Mouse (Mus musculus) left cerebral cortex, adult 18-20 months (tissue): ENCODE data around the gene BC048671. TPM values are rescaled to one million over a fixed set of nuclear protein-coding genes. Genes with fewer than 3 reads are reported as not detected.
A peak's percentile ranks its signal among the peaks of the same experiment; 100 is the strongest.

Experiments
- DNase-seq, 2 experiments: peaks; one replicate each; pipeline ENCODE4 v3.0.0; 2021 to 2022; ENCODE audit warnings: low spot score in 2 of 2, mixed read lengths in 1 of 2
- long read RNA-seq, 2 experiments: library from polyadenylated mRNA; stranded (forward); transcript quantifications; one replicate each; pipeline ENCODE4 v2.0.0; 2021
- total RNA-seq, 2 experiments: library from RNA; stranded (reverse); gene quantifications; 2 replicates each; pipeline ENCODE4 v1.2.3; 2021

BC048671 gene
- total RNA-seq = not detected
- long read RNA-seq, experiment 1 = 0 reads
- long read RNA-seq, experiment 2 = 0 reads

- no peak for DNase-seq
Measured at GRCm38 (mm10) chr6:90300919-90301318, at the start of gene BC048671. Gene BC048671 (plus strand): TSS chr6:90301219.

DNA sequence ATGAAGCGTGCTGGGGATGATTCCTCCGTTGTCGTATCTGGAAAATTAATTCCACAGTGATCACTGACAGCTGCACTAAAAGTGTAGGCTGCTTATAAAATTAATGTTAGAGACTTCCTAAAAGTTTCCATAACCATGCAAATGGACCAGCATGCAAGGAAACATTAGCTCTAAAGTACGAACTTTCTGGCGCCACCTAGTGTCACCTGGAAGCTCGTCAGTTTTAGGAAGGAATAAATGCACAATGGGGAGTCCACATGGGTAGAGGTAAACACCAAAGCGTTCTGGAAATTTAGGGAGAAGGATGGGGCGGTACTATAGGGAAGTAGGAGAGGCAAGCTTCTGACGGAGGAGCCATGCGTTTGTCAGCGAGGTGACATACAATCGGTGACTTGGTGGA, 12.8 kb upstream of the BC048671 start:
- DNase-seq = peak; percentile 21 to 28

- DNase-seq = no peak
Measured at GRCm38 (mm10) chr6:90306315-90306975, 5.4 kb downstream of the BC048671 start.

DNA sequence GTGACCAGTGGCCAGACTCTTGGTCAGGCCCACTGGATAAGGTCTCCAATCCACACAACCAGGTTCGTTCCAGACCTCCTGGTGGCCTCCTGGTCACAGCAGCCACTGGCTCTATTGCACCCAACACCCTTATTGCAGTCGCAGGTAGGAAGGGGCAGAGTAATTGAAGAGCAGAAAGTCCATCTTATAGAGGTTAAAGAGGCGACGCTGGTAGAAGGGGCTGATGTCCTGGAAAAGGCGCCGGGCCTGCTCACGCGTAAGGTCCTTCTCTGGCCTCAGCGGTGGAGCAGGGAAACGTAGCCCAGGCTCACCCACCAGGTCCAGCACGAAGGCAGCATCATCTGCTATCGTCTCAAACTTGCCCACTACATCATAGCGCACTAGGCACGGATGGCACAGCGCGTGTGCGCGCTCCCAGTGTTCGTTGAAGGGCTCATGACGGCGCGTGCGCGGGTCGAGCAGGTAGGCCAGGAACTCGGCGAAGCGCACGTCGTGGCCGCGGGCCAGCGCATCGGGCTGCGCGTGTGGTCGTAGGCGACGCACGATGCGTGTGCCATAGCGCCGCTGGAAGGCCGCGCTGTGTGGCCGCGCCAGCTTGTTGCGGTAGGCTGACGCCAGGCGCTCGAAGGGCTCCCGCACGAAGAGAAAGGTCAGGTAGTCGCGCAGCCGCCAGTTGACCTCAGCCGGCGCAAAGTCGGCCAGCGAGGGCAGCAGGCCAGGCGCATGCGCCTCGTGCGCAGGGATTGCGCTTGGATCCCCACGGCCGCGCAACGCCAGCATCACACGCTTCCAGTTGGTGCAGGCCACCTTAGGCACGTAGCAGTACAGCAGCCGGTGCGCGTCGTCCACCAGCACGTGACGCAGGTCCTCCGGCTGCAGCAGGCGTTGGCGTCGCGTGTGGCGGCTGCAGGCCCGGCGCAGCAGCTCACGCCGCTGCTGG, 8.1 kb downstream of the BC048671 start:
- no peak for DNase-seq

DNA sequence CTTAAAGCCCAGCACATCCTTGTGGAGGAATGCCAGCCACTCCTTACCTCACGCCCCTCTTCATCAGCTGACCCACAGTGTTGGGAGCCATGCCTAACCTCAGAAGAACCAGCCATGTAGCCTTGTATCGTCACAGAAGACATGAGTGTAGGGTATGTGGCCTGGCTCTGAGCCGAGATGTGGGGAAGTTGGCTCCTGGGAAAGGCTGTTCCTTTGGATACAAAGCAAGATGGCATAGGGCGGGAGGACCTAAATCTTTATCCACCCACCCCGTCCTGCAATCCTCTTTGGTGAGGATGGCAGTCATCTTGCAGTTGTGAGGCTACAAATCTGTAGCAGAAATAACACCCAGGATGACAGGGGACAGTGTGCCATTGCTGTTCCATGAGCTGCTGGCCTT, 14.9 kb downstream of the BC048671 start:
- DNase-seq = peak; percentile 36 to 55

- DNase-seq = no peak
Measured at GRCm38 (mm10) chr6:90317510-90318258, 16.7 kb downstream of the BC048671 start.

DNA sequence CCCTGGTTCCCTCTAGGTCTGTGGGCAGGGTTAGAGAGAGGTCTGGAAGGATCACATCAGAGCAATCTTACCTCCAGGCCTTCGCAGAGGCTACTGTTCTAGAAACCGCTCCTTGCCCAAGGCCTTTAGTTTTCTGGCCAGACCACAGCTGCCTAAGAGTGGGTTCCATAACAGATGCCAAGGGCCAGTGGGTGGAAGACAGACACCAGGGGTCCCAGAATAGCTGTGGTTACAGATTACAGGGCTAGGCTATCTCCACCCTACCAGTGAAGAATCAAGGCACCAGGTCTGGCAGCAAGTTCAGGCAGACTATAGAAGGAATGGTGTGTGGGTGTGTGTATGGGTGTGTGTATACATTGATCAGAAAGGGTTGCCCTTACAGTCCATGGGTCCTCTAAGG, 18.0 kb downstream of the BC048671 start:
- no peak for DNase-seq

DNA sequence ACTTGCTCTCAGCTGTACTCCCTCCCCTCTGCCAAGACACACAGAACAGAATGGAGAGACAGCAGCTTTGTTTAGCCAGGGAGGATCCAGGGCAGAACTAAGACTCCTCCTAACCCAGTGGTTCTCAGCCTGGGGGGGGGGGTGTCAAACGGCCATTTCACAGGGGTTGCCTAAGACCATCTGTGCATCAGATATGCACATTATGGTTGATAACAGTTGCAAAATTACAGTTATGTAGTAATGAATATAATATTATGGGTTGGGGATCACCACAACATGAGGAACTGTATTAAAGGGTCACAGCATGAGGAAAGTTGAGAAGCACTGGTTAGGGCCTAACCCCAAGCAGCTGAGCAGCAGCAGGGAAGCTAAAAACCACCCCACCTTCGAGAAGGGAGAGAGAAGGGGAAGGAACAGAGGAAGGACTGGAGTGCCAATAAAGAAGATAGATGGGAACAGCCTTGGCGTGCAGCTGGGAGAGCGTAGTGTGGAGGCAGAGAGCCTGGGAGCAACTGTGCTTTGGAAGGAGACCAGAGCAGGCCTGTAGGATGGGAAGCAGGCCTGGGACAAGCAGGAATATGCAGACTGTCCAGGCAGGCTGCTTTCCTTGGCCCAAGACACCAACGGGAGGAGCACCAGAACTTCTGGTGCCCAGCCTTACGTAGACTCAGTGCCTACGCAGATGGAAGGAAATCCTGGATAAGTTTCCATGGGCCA, 18.6 kb downstream of the BC048671 start:
- no peak for DNase-seq

GRCm38 (mm10) chr6:90320429-90320828, 19.4 kb downstream of the BC048671 start:
- no peak for DNase-seq

- no peak for DNase-seq
Measured at GRCm38 (mm10) chr6:90321811-90322210, 20.8 kb downstream of the BC048671 start.

GRCm38 (mm10) chr6:90324026-90324425, 23.0 kb downstream of the BC048671 start:
- DNase-seq = no peak

GRCm38 (mm10) chr6:90324463-90324862, 23.4 kb downstream of the BC048671 start:
- DNase-seq = no peak

- no peak for DNase-seq
Measured at GRCm38 (mm10) chr6:90324991-90325390, 24.0 kb downstream of the BC048671 start, which contains the start of gene Chst13. Gene Chst13 (minus strand): TSS chr6:90325185.

DNA sequence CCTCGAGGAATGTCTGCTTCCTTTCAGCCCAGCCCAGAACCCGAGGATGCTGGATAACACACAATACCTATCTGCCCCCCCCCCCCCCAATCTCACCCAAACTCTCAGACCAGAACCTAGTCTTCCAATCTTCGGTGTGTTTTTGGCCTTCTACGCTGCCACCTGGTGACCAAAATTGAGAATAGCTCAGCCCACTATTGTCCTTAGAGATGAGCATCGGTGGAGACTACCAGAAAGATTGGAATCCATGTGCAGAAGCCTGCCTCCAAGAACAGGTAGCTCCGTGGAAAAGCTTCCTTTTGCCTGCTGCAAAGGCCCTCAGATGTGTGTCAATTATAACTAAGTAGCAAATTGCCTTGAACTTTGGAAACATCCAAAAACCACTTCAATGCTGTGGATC, 26.7 kb downstream of the BC048671 start:
- DNase-seq = peak; percentile 39 to 44

DNA sequence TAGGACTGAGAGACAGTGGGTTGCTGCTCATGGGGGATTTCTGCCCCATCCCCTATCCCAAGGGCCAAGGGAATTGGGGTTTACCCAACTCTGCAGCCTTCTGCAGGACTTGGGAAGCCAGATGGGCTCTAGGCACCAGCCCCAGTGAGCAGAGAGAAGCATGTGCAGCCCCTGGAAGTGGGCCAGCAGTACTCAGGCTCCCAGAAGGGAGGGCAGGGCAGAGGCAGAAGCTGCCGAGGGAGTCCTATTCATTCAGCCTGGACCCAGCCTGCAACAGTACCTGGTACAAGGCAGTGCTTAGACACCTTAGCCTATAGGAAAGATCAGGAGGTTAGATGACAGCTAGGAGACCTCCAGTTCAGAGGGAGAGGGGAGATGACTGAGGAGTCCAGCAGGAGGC, 28.9 kb downstream of the BC048671 start:
- peak; percentile 31 to 43 for DNase-seq

- DNase-seq = no peak
Measured at GRCm38 (mm10) chr6:90332561-90333425, 31.8 kb downstream of the BC048671 start, which contains the start of gene Uroc1. Gene Uroc1 (plus strand): TSS chr6:90333284.

GRCm38 (mm10) chr6:90334244-90334643, 33.2 kb downstream of the BC048671 start:
- no peak for DNase-seq

GRCm38 (mm10) chr6:90342343-90342742, 41.3 kb downstream of the BC048671 start:
- DNase-seq = no peak

- no peak for DNase-seq
Measured at GRCm38 (mm10) chr6:90347183-90347582, 46.2 kb downstream of the BC048671 start.

DNA sequence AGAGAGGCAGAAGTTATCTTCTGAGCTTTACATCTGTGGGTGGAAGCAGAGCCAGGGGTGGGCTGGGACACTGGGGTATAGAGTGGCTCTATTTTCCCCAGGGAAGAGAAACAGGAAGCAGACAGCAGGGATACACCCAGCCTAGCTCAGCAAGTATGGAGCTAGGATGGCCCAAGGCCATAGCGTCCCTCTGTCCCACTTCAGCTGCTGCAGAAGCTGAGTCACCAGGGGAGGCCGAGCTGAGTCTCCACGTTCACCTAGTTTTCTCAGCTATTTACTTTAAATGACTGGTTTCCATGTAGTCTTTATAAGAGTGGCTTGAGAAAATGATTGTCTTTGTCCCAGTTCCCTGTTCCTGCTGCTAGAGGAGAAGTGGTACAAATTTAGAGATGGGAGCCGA, 47.5 kb downstream of the BC048671 start:
- no peak for DNase-seq
